Mouse (Mus musculus): ENCODE measurements around the gene Smim10l1.

The Smim10l1 gene

DNA sequence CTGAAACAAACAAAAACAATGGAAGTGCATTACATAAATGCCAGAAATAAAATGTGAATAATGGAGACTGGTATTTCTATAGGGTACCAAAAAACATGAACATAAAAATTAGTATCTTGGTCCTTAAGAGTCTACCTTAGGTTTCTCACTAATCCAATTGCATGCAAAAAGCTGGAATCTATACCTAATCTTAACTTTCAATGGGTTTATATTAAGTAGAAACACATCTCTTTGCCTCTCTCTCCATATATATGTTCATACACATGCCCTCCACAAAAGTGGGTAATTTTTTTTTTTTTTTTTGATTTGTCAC is at the start of gene Smim10l1:
Gene Smim10l1, plus strand, starts transcription at position 301 of the 313 bp plus-strand sequence.
- no peak for DNase-seq

DNA sequence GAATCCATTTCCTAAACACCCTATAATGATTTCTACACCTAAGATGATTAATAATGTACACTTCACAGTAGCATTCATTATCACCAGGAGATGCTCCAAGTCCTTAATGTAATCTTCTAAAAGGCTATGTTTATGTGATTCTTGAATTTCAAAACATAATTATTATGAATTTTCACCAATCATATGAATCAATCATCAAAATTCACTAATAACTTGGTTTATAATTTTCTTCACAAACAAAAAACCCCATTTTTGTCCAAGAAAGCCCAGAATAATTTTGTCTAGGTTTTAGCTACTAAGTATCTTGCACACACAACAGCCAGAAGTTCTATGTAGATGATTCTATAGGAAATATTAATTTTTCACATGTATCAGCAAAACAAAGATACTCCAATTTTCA is 49.0 kb upstream of the Smim10l1 start, which contains the start of gene Tas2r140:
Gene Tas2r140, minus strand, starts transcription at position 101 of the 400 bp plus-strand sequence.
- DNase-seq: no peak

DNA sequence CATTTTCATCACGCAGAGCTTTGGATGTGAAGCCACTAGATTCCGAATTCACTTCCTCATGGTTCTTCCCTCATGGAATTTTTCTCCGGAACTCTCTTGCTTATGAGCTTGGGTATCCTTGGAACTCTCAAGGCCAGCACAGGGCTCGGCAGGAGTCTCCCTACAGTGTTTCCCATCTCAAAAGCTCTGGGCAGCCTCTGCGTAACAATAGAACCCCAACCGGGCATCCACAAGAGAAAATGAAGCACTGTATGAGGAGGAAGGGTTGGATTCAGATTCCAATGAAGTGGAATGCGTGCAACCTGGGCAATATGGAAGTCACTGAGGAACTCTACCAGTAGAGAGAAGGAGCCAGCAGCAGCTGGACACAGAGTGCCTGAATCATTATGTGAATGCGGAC is 12.5 kb upstream of the Smim10l1 start:
- DNase-seq: no peak

DNA sequence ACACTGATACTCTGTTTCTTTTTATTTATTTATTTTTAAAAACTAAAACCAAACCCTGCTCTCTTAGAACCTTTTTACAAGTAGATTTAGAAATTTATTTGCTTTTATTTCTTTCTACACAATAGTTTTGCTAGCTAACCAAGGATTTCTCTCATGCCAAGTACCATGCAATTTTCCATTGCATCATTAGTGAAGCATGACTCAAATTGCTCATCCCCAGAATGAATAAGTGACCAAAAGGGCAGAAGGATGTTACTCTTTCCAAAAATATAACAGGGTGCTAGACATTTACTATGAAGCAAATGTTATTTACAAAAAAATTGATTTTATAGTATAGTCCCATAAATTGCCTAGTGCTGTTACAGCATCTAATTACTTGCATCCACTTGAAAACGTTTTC is 2.3 kb upstream of the Smim10l1 start:
- DNase-seq: no peak

DNA sequence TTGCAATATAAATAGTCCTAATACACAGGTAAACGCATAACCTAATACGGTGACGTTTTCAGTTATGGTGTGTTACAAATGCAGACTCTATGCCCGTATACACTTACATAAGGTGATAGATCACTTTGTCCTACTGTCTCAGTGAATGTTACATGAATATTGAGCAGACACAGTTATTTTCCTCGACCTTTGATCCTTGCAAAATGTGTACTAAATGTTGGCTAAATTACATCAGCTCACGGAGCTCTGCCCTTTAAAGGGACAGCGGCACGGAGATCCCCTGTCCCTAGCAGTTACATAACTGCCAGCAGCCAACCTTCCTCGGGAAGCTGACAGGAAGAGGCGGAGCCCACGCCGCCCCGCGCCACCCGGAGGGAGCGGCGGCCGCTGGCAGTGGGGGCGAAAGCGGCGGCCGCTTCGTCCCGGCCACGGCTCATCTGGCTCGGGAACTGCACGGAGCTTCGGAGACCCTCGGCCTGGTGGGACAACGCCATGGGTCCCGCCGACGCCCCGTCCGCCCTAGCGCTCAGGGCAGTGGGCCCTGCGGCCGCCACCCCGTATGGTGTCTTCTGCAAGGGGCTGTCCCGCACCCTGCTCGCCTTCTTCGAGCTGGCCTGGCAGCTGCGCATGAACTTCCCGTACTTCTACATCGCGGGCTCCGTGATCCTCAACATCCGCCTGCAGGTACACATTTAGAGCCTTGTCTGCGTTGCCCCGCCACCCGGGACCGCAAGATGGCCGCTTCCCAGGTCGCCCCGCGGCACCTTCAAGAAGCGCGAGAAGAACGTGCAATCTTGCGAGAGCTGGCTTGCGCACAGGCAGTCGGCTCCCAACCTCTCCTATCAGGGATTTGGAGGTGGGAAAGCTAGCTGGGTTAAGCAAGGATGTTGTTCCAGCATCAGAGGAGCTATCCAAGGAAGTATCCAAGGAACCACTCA is 482 bp downstream of the Smim10l1 start:
- peak; percentile 95 for DNase-seq
